Mouse (Mus musculus) ES-E14 (cell line): ENCODE measurements around the gene Zc3h12a. TPM values are rescaled to one million over a fixed set of nuclear protein-coding genes. Genes with fewer than 3 reads are reported as not detected.
A peak's percentile ranks its signal among the peaks of the same experiment; 100 is the strongest.

ENCODE experiments used
- DNase-seq: peaks from one replicate; pipeline ENCODE4 v3.0.0-alpha.2; 2013; ENCODE audit warnings: low read depth, low spot score
- H3K27ac ChIP-seq: 2 replicates; pipeline ENCODE4 v1.5.1; 2012; ENCODE audit warnings: low read depth, mild to moderate bottlenecking, low read length, moderate library complexity, mixed read lengths; ENCODE audit not compliant: poor library complexity, insufficient read depth, severe bottlenecking
- H3K36me3 ChIP-seq: 2 replicates; pipeline ENCODE4 v1.6.1; 2012; ENCODE audit warnings: mild to moderate bottlenecking, low read length, moderate library complexity, mixed read lengths; ENCODE audit not compliant: control insufficient read depth, poor library complexity, insufficient read depth, severe bottlenecking
- H3K4me1 ChIP-seq, 2 experiments: fragments of 150-350 bp in 1 of 2; sonication (generic) in 1 of 2; 2 replicates each; pipeline ENCODE4 v1.6.1; 2012; ENCODE audit warnings: low read length in 2 of 2, mild to moderate bottlenecking in 1 of 2, mixed read lengths in 1 of 2; ENCODE audit not compliant: control insufficient read depth in 2 of 2, insufficient read depth in 2 of 2, poor library complexity in 1 of 2
- H3K4me3 ChIP-seq, 2 experiments: fragments of 150-350 bp in 1 of 2; sonication (generic) in 1 of 2; 2 replicates each; pipeline ENCODE4 v1.5.1; 2012; ENCODE audit warnings: low read length in 2 of 2, low read depth in 1 of 2, mild to moderate bottlenecking in 1 of 2, mixed read lengths in 1 of 2; ENCODE audit not compliant: insufficient read depth in 1 of 2, poor library complexity in 1 of 2, severe bottlenecking in 1 of 2
- H3K9ac ChIP-seq: 2 replicates; pipeline ENCODE4 v1.6.1; 2012; ENCODE audit warnings: low read depth, mild to moderate bottlenecking, low read length, mixed read lengths; ENCODE audit not compliant: poor library complexity, insufficient read depth, severe bottlenecking
- H3K9me3 ChIP-seq: fragments of 150-350 bp; sonication (generic); 2 replicates; pipeline ENCODE4 v1.6.1; 2012; ENCODE audit warnings: low read depth, mild to moderate bottlenecking, low read length; ENCODE audit not compliant: control insufficient read depth, insufficient read depth
- CHD2 ChIP-seq: IDR thresholded peaks from 2 replicates; pipeline ENCODE4 v1.6.1; 2014; ENCODE audit warnings: mild to moderate bottlenecking, low read depth, low read length, inconsistent platforms
- HCFC1 ChIP-seq: IDR thresholded peaks from 2 replicates; pipeline ENCODE4 v1.6.1; 2012; ENCODE audit warnings: low read length, inconsistent platforms, borderline replicate concordance; ENCODE audit not compliant: insufficient read depth
- MAFK ChIP-seq: IDR thresholded peaks from 2 replicates; pipeline ENCODE4 v1.6.1; 2014; ENCODE audit warnings: mild to moderate bottlenecking, low read depth, low read length, inconsistent platforms; ENCODE audit not compliant: insufficient read depth
- ZC3H11A ChIP-seq: IDR thresholded peaks from 2 replicates; pipeline ENCODE4 v1.6.1; 2012; ENCODE audit warnings: low read depth, mild to moderate bottlenecking, inconsistent platforms, low read length, borderline replicate concordance
- ZNF384 ChIP-seq: IDR thresholded peaks from 2 replicates; pipeline ENCODE4 v1.6.1; 2012; ENCODE audit warnings: low read depth, low read length, inconsistent platforms
- in situ Hi-C, 2 experiments: fragments of 600-800 bp; cut with MboI; formaldehyde crosslinking; loops; one replicate each; pipeline ENCODE4 v1.15.1; 2025; ENCODE audit warnings: low sequenced_read_pairs in 2 of 2, inconsistent platforms in 1 of 2; ENCODE audit not compliant: unreplicated experiment in 2 of 2
- total RNA-seq: library from RNA; depleted of rRNA; stranded (reverse); fragments of 300-350 nt; gene quantifications from 2 replicates; pipeline ENCODE4 v1.2.3, GENCODE M21; 2012

Gene Zc3h12a
- total RNA-seq, 1 experiment, result 4.9 TPM

- Histone ChIP-seq H3K9ac (no peak overlapping the region), H3K4me3 (no peak overlapping the region), H3K4me1 (peaks cover 0 to 26% of the 10 kb centered on the region in 2 experiments; a peak in 3 of 4 replicates), H3K36me3 (no peaks in the 10 kb centered on the region), H3K9me3 (no peaks in the 10 kb centered on the region), H3K27ac (peak overlapping the region; percentile 63; the same call in 1 of the 2 replicates)
- TF ChIP-seq CHD2, result no peak
- in situ Hi-C loops, result no loop called here
- no peak for DNase-seq
Measured at GRCm38 (mm10) chr4:125144627-125145026, 17.0 kb upstream of the Zc3h12a start.

DNA sequence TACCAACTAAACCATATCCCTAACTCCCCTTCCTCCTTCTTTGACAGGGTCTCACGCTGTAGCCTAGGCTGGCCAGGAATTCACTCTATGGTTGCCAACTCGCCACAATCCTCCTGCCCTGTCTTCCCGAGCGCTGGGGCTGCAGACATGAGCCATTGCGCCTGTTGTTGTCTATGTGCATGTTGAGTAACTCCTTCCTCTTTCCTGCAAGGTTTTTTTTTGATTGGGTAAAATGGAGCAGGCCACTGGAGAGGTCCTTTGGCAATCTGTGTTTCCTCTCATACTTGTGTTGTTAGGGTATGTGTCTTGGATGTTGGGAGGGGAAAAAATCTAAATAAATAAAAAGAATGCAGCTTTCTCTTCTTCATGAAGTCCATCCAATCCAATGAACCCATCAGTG, 16.6 kb upstream of the Zc3h12a start:
- Histone ChIP-seq H3K36me3 (no peaks in the 10 kb centered on the region), H3K9ac (no peak overlapping the region), H3K4me3 (no peak overlapping the region), H3K9me3 (no peaks in the 10 kb centered on the region), H3K27ac (no peak overlapping the region; the same call in 1 of the 2 replicates), H3K4me1 (peaks cover 0 to 26% of the 10 kb centered on the region in 2 experiments; a peak in 3 of 4 replicates)
- no peak for TF ChIP-seq MAFK
- TF ChIP-seq ZNF384, result no peak
- TF ChIP-seq HCFC1, result no peak
- no peak for DNase-seq
- in situ Hi-C loops, result no loop called here

DNA sequence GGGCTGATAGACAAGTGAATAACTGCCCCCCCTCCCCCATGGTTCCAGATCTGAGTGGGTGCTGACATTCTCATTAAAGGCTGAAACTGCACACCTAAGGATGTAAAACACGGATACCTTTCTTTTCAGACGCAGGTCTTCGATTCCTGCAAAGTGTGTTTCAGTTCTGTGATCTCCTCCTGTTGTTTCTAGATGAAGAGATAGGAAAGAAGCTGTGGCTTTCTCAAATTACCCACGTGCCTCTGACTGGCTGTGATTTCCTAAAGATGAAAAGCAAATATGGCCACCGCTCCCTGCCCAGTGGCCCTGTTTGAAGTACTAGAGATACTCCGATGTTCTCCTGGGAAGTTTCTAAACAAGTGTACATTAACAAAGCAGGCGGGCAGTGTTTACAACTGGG, 10.7 kb upstream of the Zc3h12a start:
- H3K36me3 ChIP-seq, result no peaks in the 10 kb centered on the region
- no peaks in the 10 kb centered on the region; the same call in 1 of the 2 replicates for H3K9me3 ChIP-seq
- in situ Hi-C loops, result no loop called here
- TF ChIP-seq ZNF384, result no peak
- TF ChIP-seq HCFC1, result no peak
- no peak for TF ChIP-seq MAFK
- no peak for TF ChIP-seq ZC3H11A
- TF ChIP-seq CHD2, result no peak
- no peak for DNase-seq
- H3K9ac ChIP-seq, result no peak overlapping the region
- no peak overlapping the region for H3K4me3 ChIP-seq
- peaks cover 8 to 16% of the 10 kb centered on the region in 2 experiments; a peak in 3 of 4 replicates for H3K4me1 ChIP-seq
- peak overlapping the region; percentile 6; the same call in 1 of the 2 replicates for H3K27ac ChIP-seq

GRCm38 (mm10) chr4:125136303-125136888, 8.8 kb upstream of the Zc3h12a start:
- Histone ChIP-seq H3K9me3 (no peaks in the 10 kb centered on the region; the same call in 1 of the 2 replicates), H3K9ac (peak overlapping the region; percentile 33; the same call in 1 of the 2 replicates), H3K4me3 (peak overlapping the region in 1 of 2 experiments; percentile 2; a peak in 1 of 4 replicates), H3K27ac (peak overlapping the region; percentile 88), H3K36me3 (no peaks in the 10 kb centered on the region), H3K4me1 (peaks cover 11 to 17% of the 10 kb centered on the region in 2 experiments; a peak in 3 of 4 replicates)
- in situ Hi-C loops, result no loop called here
- peak; percentile 46 for DNase-seq
- TF ChIP-seq ZNF384, result no peak
- TF ChIP-seq MAFK, result no peak
- TF ChIP-seq ZC3H11A, result no peak
- TF ChIP-seq CHD2, result no peak
- TF ChIP-seq HCFC1, result no peak

DNA sequence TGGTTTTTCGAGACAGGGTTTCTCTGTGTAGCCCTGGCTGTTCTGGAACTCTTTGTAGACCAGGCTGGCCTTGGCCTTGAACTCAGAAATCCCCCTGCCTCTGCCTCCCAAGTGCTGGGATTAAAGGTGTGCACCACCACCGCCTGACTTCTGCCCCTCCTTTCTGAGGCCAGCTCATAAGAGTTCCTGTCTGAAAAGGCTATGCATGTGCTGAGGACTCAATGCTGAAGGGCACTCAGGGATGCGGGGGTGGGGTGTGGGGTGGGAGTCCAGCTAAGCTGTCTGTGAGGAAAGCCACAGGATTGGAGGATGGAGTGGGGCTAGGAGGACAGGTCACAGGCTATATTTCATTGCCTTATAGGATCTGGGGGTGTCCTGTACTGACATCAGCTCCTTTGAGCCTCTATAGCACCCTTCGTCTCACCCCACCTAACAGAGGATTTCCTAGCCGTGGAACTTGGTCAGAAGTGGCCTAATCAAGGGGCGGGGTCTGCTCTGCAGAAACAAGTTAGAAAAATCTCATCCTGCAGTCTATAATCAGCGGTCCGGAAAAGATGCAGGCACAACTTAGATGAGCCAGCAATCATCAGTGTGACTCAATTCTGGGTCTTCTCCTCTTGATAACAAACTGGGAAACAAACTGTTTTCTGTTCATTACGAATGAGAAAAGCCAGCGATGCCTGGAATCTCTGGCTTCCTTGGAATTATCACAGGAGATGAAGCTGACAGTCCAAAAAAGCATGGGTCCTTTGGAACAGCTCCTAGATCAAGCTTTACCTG, 7.6 kb upstream of the Zc3h12a start:
- Histone ChIP-seq H3K4me1 (peaks cover 11 to 20% of the 10 kb centered on the region in 2 experiments; a peak in 3 of 4 replicates), H3K9me3 (no peaks in the 10 kb centered on the region; the same call in 1 of the 2 replicates), H3K36me3 (no peaks in the 10 kb centered on the region; the same call in 1 of the 2 replicates), H3K27ac (peak overlapping the region; percentile 88; the same call in 1 of the 2 replicates), H3K4me3 (no peak overlapping the region), H3K9ac (peak overlapping the region; percentile 56; the same call in 1 of the 2 replicates)
- no peak for DNase-seq
- TF ChIP-seq HCFC1, result no peak
- TF ChIP-seq CHD2, result no peak
- no peak for TF ChIP-seq ZC3H11A
- TF ChIP-seq ZNF384, result no peak
- no peak for TF ChIP-seq MAFK
- in situ Hi-C loops, result no loop called here
